Mouse (Mus musculus) G1E (cell line): ENCODE results near the gene Mgmt.

Experiments
- CTCF ChIP-seq: IDR thresholded peaks from 2 replicates; pipeline ENCODE4 v1.5.1; 2012; ENCODE audit warnings: low read depth, low read length, inconsistent platforms, mixed read lengths
- GATA1 ChIP-seq: IDR thresholded peaks from 2 replicates; pipeline ENCODE4 v1.6.1; 2012; ENCODE audit warnings: borderline replicate concordance, low read length, inconsistent platforms, mixed read lengths
- GATA2 ChIP-seq: IDR thresholded peaks from 2 replicates; pipeline ENCODE4 v1.6.1; 2012; ENCODE audit warnings: low read depth, low read length, inconsistent platforms, borderline replicate concordance
- POLR2AphosphoS5 ChIP-seq: IDR thresholded peaks from 2 replicates; pipeline ENCODE4 v1.6.1; 2012; ENCODE audit warnings: low read depth, low read length, inconsistent platforms; ENCODE audit not compliant: insufficient replicate concordance
- TAL1 ChIP-seq: conservative IDR thresholded peaks from 2 replicates; pipeline ENCODE4 v1.6.1; 2012; ENCODE audit warnings: low read depth, low read length, inconsistent platforms, mixed read lengths

DNA sequence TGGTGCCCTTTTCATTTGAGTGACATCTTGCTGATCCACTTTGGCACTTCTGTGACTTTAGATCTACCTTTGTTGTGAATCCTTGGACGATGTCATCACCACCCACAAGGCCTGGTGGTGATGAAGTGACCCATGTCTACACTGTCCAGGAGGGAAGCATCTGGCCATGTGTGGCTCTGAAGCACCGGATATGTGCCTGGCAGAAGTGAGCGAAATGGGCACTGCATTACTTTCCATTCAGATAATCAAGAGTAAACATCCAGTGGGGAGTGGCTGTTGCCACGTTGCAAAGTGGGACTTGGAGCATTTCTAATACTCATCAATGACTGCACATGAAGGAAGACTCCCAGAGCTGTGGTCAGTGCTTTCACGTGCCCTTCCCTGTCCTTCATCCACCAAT lies 124.2 kb downstream of the Mgmt start:
- TF ChIP-seq CTCF (no peak), TAL1 (no peak), POLR2AphosphoS5 (no peak), GATA1 (no peak), GATA2 (no peak)
